Mouse (Mus musculus) lung, embryonic 14.5 days (tissue): ENCODE measurements around the gene Sprr2a2. TPM values are rescaled to one million over a fixed set of nuclear protein-coding genes. Genes with fewer than 3 reads are reported as not detected.
"Not testable (repeated sequence)": the region's sequence is repeated elsewhere in the genome, so short reads cannot be mapped to it uniquely, and the experiment has no call there.

ENCODE experiments used
- ATAC-seq: fragments of 200-750 bp; cut with Nextera tagmentation; 2 replicates; pipeline ENCODE4 v1.8.0; 2017; ENCODE audit warnings: mild to moderate bottlenecking, moderate TSS enrichment, moderate library complexity; ENCODE audit not compliant: insufficient read depth
- DNase-seq: peaks from one replicate; pipeline ENCODE4 v3.0.0-alpha.2; 2015
- H3K27ac ChIP-seq: fragments of 300-500 bp; sonication (generic); 2 replicates; pipeline ENCODE4 v1.5.1; 2014; ENCODE audit warnings: low read depth, mild to moderate bottlenecking, moderate library complexity
- H3K27me3 ChIP-seq: fragments of 300-500 bp; sonication (generic); 2 replicates; pipeline ENCODE4 v1.6.1; 2014; ENCODE audit warnings: low read length, control low read depth; ENCODE audit not compliant: insufficient read depth
- H3K36me3 ChIP-seq: fragments of 300-500 bp; sonication (generic); 2 replicates; pipeline ENCODE4 v1.6.1; 2014; ENCODE audit warnings: control low read depth; ENCODE audit not compliant: insufficient read depth
- H3K4me1 ChIP-seq: fragments of 300-500 bp; sonication (generic); 2 replicates; pipeline ENCODE4 v1.6.1; 2014; ENCODE audit warnings: antibody characterized with exemption, control low read depth; ENCODE audit not compliant: insufficient read depth
- H3K4me2 ChIP-seq: fragments of 300-500 bp; sonication (generic); 2 replicates; pipeline ENCODE4 v1.6.1; 2014; ENCODE audit warnings: mild to moderate bottlenecking
- H3K4me3 ChIP-seq: fragments of 300-500 bp; sonication (generic); 2 replicates; pipeline ENCODE4 v1.5.1; 2014; ENCODE audit warnings: low read depth, low read length
- H3K9ac ChIP-seq: fragments of 300-500 bp; sonication (generic); 2 replicates; pipeline ENCODE4 v1.6.1; 2014
- H3K9me3 ChIP-seq: fragments of 300-500 bp; sonication (generic); 2 replicates; pipeline ENCODE4 v1.6.1; 2016; ENCODE audit warnings: low read depth, low read length, control low read depth
- CTCF ChIP-seq: IDR thresholded peaks from 2 replicates; pipeline ENCODE4 v1.5.1; 2016; ENCODE audit warnings: antibody characterized with exemption, low read depth
- WGBS: fragments of 180-500 bp; shearing (Covaris S2); extraction: QIAGEN DNeasy Blood & Tissue Kit; methylation state at CpG from one replicate; pipeline ENCODE4 v1.1.7; 2014; 5-methylcytosine and 5-hydroxymethylcytosine counted together
- polyA plus RNA-seq: library from polyadenylated mRNA; unstranded; fragments of >200 nt; fragmentation: Nextera tagmentation; extraction: Ambion mirVana; gene quantifications from 2 replicates; pipeline ENCODE4 v1.2.1, GENCODE M21; 2014

Gene Sprr2a2
- 1.0 and 1.3 TPM in 2 replicates for polyA plus RNA-seq

DNA sequence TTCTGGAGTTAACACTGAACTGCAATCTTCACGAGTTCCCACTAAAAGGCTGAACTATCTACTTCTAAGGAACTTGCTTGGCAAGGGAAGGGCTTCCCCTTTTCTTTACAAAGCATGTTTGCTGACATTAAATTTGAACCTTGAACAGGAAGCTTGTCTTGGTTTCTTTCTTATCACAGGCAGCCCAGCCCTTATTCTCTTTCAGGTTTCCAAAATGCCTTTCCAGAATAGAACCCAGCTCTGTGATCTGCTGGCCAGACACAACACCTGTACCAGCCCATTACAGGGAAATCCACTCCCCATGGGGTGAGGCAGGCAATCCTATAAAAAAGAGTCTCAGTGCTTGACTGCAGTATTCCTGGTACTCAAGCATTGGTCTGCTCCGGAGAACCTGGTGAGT lies at the start of gene Sprr2a2, which contains the start of gene Sprr2a1:
TSS of gene Sprr2a2 (plus strand) at position 352 of the 400 bp plus-strand sequence.
TSS of gene Sprr2a1 (plus strand) at position 231 of the 400 bp plus-strand sequence.
- not testable (repeated sequence) for H3K36me3 ChIP-seq, H3K9ac ChIP-seq, H3K4me2 ChIP-seq, H3K27ac ChIP-seq, H3K4me3 ChIP-seq, H3K9me3 ChIP-seq, H3K27me3 ChIP-seq, ATAC-seq, H3K4me1 ChIP-seq, DNase-seq
- WGBS = no CpG with 5 or more reads among the region's 2 CpGs

DNA sequence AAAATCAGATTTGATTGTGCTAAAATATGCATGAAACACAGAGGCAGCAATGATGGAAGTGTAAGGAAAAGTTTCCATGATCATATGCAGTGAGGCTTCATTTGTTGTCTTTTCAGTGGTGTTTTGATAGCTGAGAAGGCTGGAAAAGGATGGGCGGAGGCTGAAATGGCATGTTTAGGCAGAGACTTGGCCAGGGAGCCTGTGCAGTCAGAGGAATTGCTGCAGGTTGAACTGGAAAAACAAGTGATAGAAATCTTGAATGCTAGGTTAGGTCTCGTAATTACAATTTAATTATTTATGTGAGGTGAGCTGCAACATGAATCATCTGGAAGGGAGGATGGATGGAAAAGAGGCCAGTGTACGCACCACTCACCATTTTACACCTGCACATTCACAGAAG lies 45.9 kb upstream of the Sprr2a2 start:
- Histone ChIP-seq H3K27me3 (no peaks in the 10 kb centered on the region), H3K4me3 (no peak overlapping the region), H3K9me3 (no peaks in the 10 kb centered on the region), H3K4me1 (no peaks in the 10 kb centered on the region), H3K36me3 (no peaks in the 10 kb centered on the region), H3K9ac (no peak overlapping the region), H3K27ac (no peak overlapping the region), H3K4me2 (no peak overlapping the region)
- no peak for TF ChIP-seq CTCF
- ATAC-seq (no peak), DNase-seq (no peak)
- 76% methylated on average over 3 of the region's 3 CpGs for WGBS

DNA sequence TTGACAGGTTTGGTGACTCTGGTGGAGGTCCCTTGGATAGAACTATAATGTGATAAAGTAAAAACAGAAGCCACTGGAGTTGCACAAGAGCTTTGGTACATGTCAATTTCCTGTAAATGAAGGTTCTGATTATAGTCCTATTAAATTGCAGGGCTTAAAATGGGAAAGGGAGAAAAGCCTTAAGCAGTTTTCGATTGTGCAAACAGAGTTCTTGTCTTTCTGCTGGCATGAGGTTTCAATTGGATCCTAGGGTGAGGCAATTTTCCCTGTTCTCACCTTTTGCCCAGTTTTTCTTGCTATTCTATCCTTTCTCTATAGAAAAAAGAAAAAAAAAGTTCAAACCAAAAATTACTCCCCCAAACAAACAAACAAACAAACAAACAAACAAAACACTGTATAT lies 38.8 kb upstream of the Sprr2a2 start:
- Histone ChIP-seq H3K4me1 (no peaks in the 10 kb centered on the region), H3K27ac (no peak overlapping the region), H3K4me2 (no peak overlapping the region), H3K9ac (no peak overlapping the region), H3K9me3 (no peaks in the 10 kb centered on the region), H3K36me3 (no peaks in the 10 kb centered on the region), H3K27me3 (no peaks in the 10 kb centered on the region), H3K4me3 (no peak overlapping the region)
- no peak for ATAC-seq
- no peak for TF ChIP-seq CTCF
- 67% methylated on average over 1 of the region's 1 CpGs for WGBS
- DNase-seq = no peak

- DNase-seq = no peak
- WGBS = 86% methylated on average over 6 of the region's 6 CpGs
- H3K4me2 ChIP-seq = no peak overlapping the region
- no peaks in the 10 kb centered on the region for H3K4me1 ChIP-seq
- no peak for ATAC-seq
- no peaks in the 10 kb centered on the region for H3K9me3 ChIP-seq
- TF ChIP-seq CTCF = no peak
- H3K27me3 ChIP-seq = no peaks in the 10 kb centered on the region
- no peak overlapping the region for H3K9ac ChIP-seq
- H3K27ac ChIP-seq = no peak overlapping the region
- H3K36me3 ChIP-seq = no peaks in the 10 kb centered on the region
- H3K4me3 ChIP-seq = no peak overlapping the region
Measured at GRCm38 (mm10) chr3:92195512-92196200, 20.1 kb upstream of the Sprr2a2 start.

DNA sequence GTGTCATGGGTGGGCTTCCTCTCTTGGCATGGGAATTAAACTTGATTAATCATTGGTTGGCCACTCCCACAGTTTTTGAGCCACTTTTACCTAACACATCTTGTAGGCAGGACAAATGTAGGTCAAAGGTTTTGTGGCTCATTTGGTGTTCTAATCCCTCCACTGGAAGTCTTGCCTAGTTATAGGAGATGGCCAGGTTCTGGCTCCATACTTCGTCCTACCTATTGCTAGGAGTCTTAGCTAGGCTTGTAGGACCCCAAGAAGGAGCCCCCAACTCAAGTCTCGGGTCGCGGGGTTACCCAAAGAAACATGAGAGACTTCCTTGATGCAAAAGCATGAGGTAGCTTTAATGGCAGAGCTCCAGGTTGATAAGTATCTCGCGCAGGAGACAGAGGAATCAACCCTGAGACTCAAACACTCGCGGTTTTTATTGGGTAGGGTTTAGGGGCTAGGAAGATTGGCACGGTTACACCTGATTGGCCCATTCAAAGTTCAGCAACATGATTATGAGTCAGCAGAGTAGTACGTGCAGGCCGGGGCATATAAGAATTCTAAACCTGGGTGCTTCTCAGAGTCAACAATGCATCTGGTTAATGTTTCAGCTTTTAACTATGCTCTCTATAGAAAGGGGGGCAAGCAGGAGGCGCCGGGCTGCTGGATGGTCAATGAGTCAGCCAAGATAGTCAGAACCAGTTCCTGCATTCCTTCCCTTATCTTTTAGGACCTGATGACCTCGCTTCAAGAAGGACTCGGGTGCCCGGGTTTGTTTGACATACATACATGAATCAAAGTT lies 4.4 kb upstream of the Sprr2a2 start:
- H3K9ac ChIP-seq, H3K27me3 ChIP-seq, H3K27ac ChIP-seq, H3K4me2 ChIP-seq, H3K4me3 ChIP-seq, H3K36me3 ChIP-seq, H3K9me3 ChIP-seq, H3K4me1 ChIP-seq, DNase-seq: not testable (repeated sequence)
- WGBS = no CpG with 5 or more reads among the region's 16 CpGs
- peak; percentile 73 for ATAC-seq

DNA sequence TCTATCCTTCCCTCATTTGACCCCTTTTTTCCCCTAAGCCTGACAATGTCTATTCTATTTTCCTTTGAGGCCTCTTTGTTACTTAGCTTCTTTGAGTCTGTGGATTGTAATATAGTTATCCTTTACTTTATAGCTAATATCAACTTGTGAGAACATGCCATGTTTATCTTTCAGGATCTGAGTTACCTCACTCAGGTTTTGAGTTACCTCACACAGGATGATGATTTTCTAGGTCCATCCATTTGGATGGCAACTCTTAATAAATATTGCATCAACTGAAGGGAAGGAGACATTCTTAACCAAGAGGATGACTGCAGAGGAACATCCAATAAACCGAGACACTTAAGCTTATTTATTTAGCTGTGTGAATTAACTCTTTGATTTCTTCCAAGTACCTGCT lies 3.7 kb upstream of the Sprr2a2 start:
- H3K9ac ChIP-seq, ATAC-seq, H3K4me1 ChIP-seq, H3K27ac ChIP-seq, H3K4me2 ChIP-seq, H3K36me3 ChIP-seq, DNase-seq, H3K27me3 ChIP-seq, H3K9me3 ChIP-seq, H3K4me3 ChIP-seq: not testable (repeated sequence)
- WGBS = no CpG with 5 or more reads among the region's 1 CpGs

DNA sequence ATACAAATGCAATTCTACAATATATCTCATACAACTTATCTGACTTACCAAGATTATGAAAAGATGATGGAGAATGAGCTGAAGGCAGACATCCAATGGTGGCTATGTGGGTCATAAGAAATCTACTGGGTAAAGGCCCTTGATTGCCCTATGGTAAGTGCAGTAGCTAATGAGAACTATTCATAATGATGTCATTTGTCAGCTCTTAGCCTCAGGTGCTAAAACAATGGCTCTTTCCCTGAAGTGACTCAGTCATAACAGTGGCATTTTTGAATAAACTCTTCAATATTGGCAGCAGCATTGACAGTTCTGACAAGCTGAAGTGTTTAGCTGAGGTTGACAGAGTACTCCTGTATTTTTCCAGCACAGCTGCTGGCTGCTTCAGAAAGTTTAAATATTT lies 2.1 kb upstream of the Sprr2a2 start:
- H3K36me3 ChIP-seq, H3K27ac ChIP-seq, H3K27me3 ChIP-seq, H3K9me3 ChIP-seq, H3K4me2 ChIP-seq, H3K4me1 ChIP-seq, DNase-seq, H3K9ac ChIP-seq, H3K4me3 ChIP-seq: not testable (repeated sequence)
- peak; percentile 33; the same call in 1 of the 2 replicates for ATAC-seq

DNA sequence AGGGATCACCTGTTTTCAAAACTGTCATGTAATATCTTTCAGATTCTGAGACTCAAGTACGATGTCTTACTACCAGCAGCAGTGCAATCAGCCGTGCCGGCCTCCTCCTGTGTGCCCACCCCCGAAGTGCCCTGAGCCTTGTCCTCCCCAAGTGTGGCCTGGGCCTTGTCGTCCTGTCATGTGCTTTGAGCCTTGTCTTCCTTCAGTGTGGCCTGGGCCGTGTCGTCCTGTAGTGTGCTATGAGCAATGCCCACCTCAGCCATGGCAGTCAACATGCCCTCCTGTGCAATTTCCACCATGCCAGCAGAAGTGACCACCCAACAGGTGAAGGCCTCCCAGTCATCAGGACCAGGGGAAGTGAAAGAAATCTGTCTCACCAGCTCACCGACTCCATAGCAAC lies 3.3 kb downstream of the Sprr2a2 start:
- not testable (repeated sequence) for H3K4me3 ChIP-seq, H3K36me3 ChIP-seq, H3K27me3 ChIP-seq, H3K9ac ChIP-seq, H3K27ac ChIP-seq, ATAC-seq, DNase-seq, H3K4me1 ChIP-seq, H3K4me2 ChIP-seq, H3K9me3 ChIP-seq
- WGBS = no CpG with 5 or more reads among the region's 8 CpGs

DNA sequence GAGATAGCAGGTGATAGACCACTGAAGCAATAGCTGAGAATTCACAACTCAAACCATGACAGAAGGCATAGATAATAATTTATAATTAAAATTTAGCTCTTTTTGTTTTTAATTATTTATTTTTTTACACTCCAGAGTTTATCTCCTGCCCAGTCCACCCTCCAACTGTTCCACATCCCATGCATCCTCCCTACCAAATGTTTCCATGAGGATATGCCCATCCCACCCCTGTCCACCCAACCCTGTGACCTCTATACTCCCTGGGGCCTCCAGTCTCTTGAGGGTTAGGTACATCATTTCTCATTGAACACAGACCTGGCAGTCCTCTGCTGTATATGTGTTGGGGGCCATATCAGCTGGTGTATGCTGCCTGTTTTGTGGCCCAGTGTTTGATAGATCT lies 8.0 kb downstream of the Sprr2a2 start:
- not testable (repeated sequence) for H3K4me1 ChIP-seq, H3K27ac ChIP-seq, H3K9me3 ChIP-seq, H3K4me3 ChIP-seq, H3K36me3 ChIP-seq, DNase-seq, H3K4me2 ChIP-seq, H3K27me3 ChIP-seq, H3K9ac ChIP-seq
- peak; percentile 50; the same call in 1 of the 2 replicates for ATAC-seq

- H3K9me3 ChIP-seq, ATAC-seq, DNase-seq, H3K4me2 ChIP-seq, H3K27ac ChIP-seq, H3K9ac ChIP-seq, H3K4me1 ChIP-seq, H3K4me3 ChIP-seq, H3K36me3 ChIP-seq, H3K27me3 ChIP-seq: not testable (repeated sequence)
- 77% methylated on average over 3 of the region's 3 CpGs for WGBS
Measured at GRCm38 (mm10) chr3:92227410-92227809, 11.7 kb downstream of the Sprr2a2 start.
